Comparison of ENCODE assay signal across 28 mouse cellular contexts in the genomic region with DNA sequence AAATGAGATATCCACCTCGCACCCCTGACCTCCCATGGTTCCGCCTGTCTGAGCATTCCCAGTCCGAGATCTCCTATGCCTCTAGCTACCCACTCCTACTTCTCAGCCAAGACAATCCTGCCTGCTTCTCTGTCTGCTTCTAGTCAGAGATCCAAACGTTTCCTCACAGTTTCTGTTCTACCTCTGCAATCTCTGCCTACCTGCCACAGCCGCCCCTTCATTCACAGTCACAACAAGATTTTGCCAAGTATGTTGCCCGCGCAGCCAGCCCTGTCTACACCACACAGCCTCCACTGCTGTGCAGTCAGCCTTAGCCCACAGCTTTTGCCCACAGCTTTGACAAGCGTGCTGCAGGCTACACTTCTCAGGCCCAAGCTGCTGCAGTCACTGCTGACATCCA.
DNase-seq lines count a peak whose midpoint lies in the region; ATAC-seq and TF ChIP-seq lines count a peak whose summit lies in the region.
"Had no signal": no experiment of that assay in that cellular context is flagged by ENCODE, and none has a peak within 500 bp of the region (broad histone marks: within the 10 kb centered on the region; RNA-seq: fewer than 3 reads in every experiment).

No protein-coding gene starts in this region.

- intact Hi-C loops in left cerebral cortex, postnatal 36 days (cut with DNase I): no loop called here
- intact Hi-C loops in left cerebral cortex, postnatal 10 days (cut with DNase I): no loop called here

- H3K4me3 ChIP-seq in intestine, embryonic 16.5 days (ENCODE audit: low read length): no peak overlapping the region
- H3K4me3 ChIP-seq in intestine, postnatal 0 days (ENCODE audit: low read depth, low read length): no peak overlapping the region
- H3K4me3 ChIP-seq: embryonic facial prominence, embryonic 13.5 days; forebrain, embryonic 10.5 days; heart, embryonic 13.5 days; intestine, embryonic 15.5 days; kidney, embryonic 15.5 days; limb, embryonic 10.5 days; limb, embryonic 15.5 days; liver, embryonic 13.5 days; megakaryocyte, embryonic 14.5 days; midbrain, embryonic 12.5 days; myocyte; neural tube, embryonic 12.5 days had no signal

- TF ChIP-seq CTCF in intestine, postnatal 0 days (IDR thresholded peaks at IDR 0.05; ENCODE audit: low read depth): no peak

- H3K4me2 ChIP-seq in intestine, embryonic 16.5 days (ENCODE audit: low read depth, low read length): no peak overlapping the region
- H3K4me2 ChIP-seq in intestine, postnatal 0 days (replicated peaks; ENCODE audit: low read depth): no peak overlapping the region
- H3K4me2 ChIP-seq: embryonic facial prominence, embryonic 13.5 days; heart, embryonic 13.5 days; hindbrain, embryonic 14.5 days; intestine, embryonic 15.5 days; kidney, embryonic 15.5 days; limb, embryonic 15.5 days; liver, embryonic 13.5 days; midbrain, embryonic 12.5 days; neural tube, embryonic 12.5 days had no signal

- 93% methylated on average over 8 of the region's 8 CpGs for WGBS in intestine, embryonic 16.5 days
- WGBS in intestine, postnatal 0 days: 93% methylated on average over 8 of the region's 8 CpGs

- 0 out of 2 replicates have a peak, but pooled peaks have one; percentile 2 for ATAC-seq in intestine, embryonic 16.5 days
- ATAC-seq in intestine, postnatal 0 days: no peak
- ATAC-seq: forebrain, postnatal 0 days; lung, postnatal 0 days had no signal

- no peaks in the 10 kb centered on the region for H3K4me1 ChIP-seq in intestine, embryonic 16.5 days (ENCODE audit: control insufficient read depth, insufficient read depth, low read length)
- H3K4me1 ChIP-seq in intestine, postnatal 0 days (replicated peaks; ENCODE audit: control insufficient read depth, insufficient read depth, low read length): no peaks in the 10 kb centered on the region
- H3K4me1 ChIP-seq: embryonic facial prominence, embryonic 13.5 days; intestine, embryonic 15.5 days; kidney, embryonic 15.5 days; limb, embryonic 10.5 days; limb, embryonic 15.5 days; liver, embryonic 13.5 days; megakaryocyte, embryonic 14.5 days; neural tube, embryonic 12.5 days had no signal

- no peaks in the 10 kb centered on the region for H3K27me3 ChIP-seq in intestine, embryonic 16.5 days (replicated peaks; ENCODE audit: control insufficient read depth, insufficient read depth, low read length)
- H3K27me3 ChIP-seq in intestine, postnatal 0 days (replicated peaks; ENCODE audit: control insufficient read depth, insufficient read depth, low read length): no peaks in the 10 kb centered on the region
- H3K27me3 ChIP-seq: embryonic facial prominence, embryonic 13.5 days; heart, embryonic 13.5 days; intestine, embryonic 15.5 days; kidney, embryonic 15.5 days; limb, embryonic 15.5 days; liver, embryonic 13.5 days; megakaryocyte, embryonic 14.5 days; midbrain, embryonic 12.5 days; neural tube, embryonic 12.5 days had no signal

- H3K9me3 ChIP-seq in intestine, embryonic 16.5 days (ENCODE audit: control insufficient read depth, low read length): no peaks in the 10 kb centered on the region
- no peaks in the 10 kb centered on the region for H3K9me3 ChIP-seq in intestine, postnatal 0 days (ENCODE audit: control insufficient read depth)
- H3K9me3 ChIP-seq: embryonic facial prominence, embryonic 13.5 days; forebrain, embryonic 10.5 days; heart, embryonic 13.5 days; intestine, embryonic 15.5 days; kidney, embryonic 15.5 days; limb, embryonic 10.5 days; limb, embryonic 15.5 days; liver, embryonic 13.5 days; midbrain, embryonic 12.5 days; neural tube, embryonic 12.5 days had no signal

- no peak overlapping the region for H3K9ac ChIP-seq in intestine, embryonic 16.5 days (ENCODE audit: low read depth, low read length)
- no peak overlapping the region for H3K9ac ChIP-seq in intestine, postnatal 0 days (ENCODE audit: low read depth, low read length)
- H3K9ac ChIP-seq: embryonic facial prominence, embryonic 13.5 days; forebrain, postnatal 0 days; heart, embryonic 13.5 days; hindbrain, embryonic 14.5 days; intestine, embryonic 15.5 days; kidney, embryonic 15.5 days; limb, embryonic 15.5 days; liver, embryonic 13.5 days; midbrain, embryonic 12.5 days; neural tube, embryonic 12.5 days had no signal

- peak; percentile 14 to 35 for DNase-seq in left cerebral cortex, postnatal 36 days (ENCODE audit: low spot score in 2 of 2)
- no peak for DNase-seq in left cerebral cortex, postnatal 10 days (ENCODE audit: extremely low spot score in 1 of 2, low spot score in 2 of 2)
- peak; percentile 30 to 35 for DNase-seq in frontal cortex, postnatal 36 days (ENCODE audit: low spot score in 2 of 2)
- DNase-seq in telencephalon, adult 2 months (ENCODE audit: low read depth, low spot score): peak; percentile 29
- DNase-seq: adrenal gland, postnatal 25 days; B cell, adult 2 months; cerebellum, adult 18-20 months; cerebellum, postnatal 10 days; forebrain, postnatal 0 days; heart, postnatal 10 days; kidney, postnatal 4 days; liver, embryonic 13.5 days; lung, adult 18-20 months had no signal

- no peak overlapping the region for H3K27ac ChIP-seq in intestine, embryonic 16.5 days (ENCODE audit: low read length)
- H3K27ac ChIP-seq in intestine, postnatal 0 days (ENCODE audit: low read depth, low read length): no peak overlapping the region
- H3K27ac ChIP-seq: embryonic facial prominence, embryonic 13.5 days; forebrain, embryonic 10.5 days; heart, embryonic 13.5 days; hindbrain, embryonic 14.5 days; intestine, embryonic 15.5 days; kidney, embryonic 15.5 days; limb, embryonic 10.5 days; limb, embryonic 15.5 days; liver, embryonic 13.5 days; midbrain, embryonic 12.5 days; neural tube, embryonic 12.5 days had no signal

- no peaks in the 10 kb centered on the region for H3K36me3 ChIP-seq in intestine, embryonic 16.5 days (ENCODE audit: control insufficient read depth, insufficient read depth, low read length)
- H3K36me3 ChIP-seq in intestine, postnatal 0 days (ENCODE audit: control insufficient read depth, insufficient read depth): no peaks in the 10 kb centered on the region
- H3K36me3 ChIP-seq: embryonic facial prominence, embryonic 13.5 days; forebrain, embryonic 10.5 days; heart, embryonic 13.5 days; intestine, embryonic 15.5 days; kidney, embryonic 15.5 days; limb, embryonic 10.5 days; limb, embryonic 15.5 days; liver, embryonic 13.5 days; midbrain, embryonic 12.5 days; neural tube, embryonic 12.5 days had no signal

Comparison
In these comparisons a context has a peak if more than half of its experiments do, and no peak if none do; other contexts are left out.
1. DNase-seq: peak in left cerebral cortex, postnatal 36 days (2 of 2), frontal cortex, postnatal 36 days (2 of 2) and telencephalon, adult 2 months (single experiment); none in left cerebral cortex, postnatal 10 days (0 of 2).